Mouse (Mus musculus): ENCODE measurements around the gene Spc24.

GRCm38 (mm10) chr9:21706586-21707265 is 53.4 kb downstream of the Spc24 start:
- TF ChIP-seq GATA1 (IDR thresholded peaks at IDR 0.05; ENCODE audit: low read length) = no peak
- TF ChIP-seq TAL1 (IDR thresholded peaks at IDR 0.05; ENCODE audit: low read length) = no peak
